Mouse (Mus musculus) heart, adult 9 months (tissue): ENCODE data around the gene Vmo1.
"Not testable (repeated sequence)": the region's sequence is repeated elsewhere in the genome, so short reads cannot be mapped to it uniquely, and the experiment has no call there.

Experiments used
- DNase-seq, 2 experiments: peaks; one replicate each; pipeline ENCODE4 v3.0.0; 2022; ENCODE audit warnings: low spot score in 2 of 2

Gene Vmo1

GRCm38 (mm10) chr11:70514288-70514687 is at the start of gene Vmo1:
Vmo1 (minus strand) TSS chr11:70514616.
- DNase-seq = no peak

- DNase-seq = peak; percentile 40
Measured at GRCm38 (mm10) chr11:70563470-70564275, 49.3 kb upstream of the Vmo1 start.

- DNase-seq = no peak
Measured at GRCm38 (mm10) chr11:70562995-70563469, 48.6 kb upstream of the Vmo1 start.

- DNase-seq = peak; percentile 88 to 90
Measured at GRCm38 (mm10) chr11:70562287-70562994, 48.0 kb upstream of the Vmo1 start, which contains the start of gene Mink1. Mink1 (plus strand) TSS chr11:70562881.

GRCm38 (mm10) chr11:70561937-70562286 is 47.5 kb upstream of the Vmo1 start:
- DNase-seq = no peak

GRCm38 (mm10) chr11:70557545-70557944 is 43.1 kb upstream of the Vmo1 start:
- DNase-seq = no peak

- no peak for DNase-seq
Measured at GRCm38 (mm10) chr11:70553940-70554339, 39.5 kb upstream of the Vmo1 start.

- DNase-seq = no peak
Measured at GRCm38 (mm10) chr11:70551526-70551925, 37.1 kb upstream of the Vmo1 start.

- DNase-seq = no peak
Measured at GRCm38 (mm10) chr11:70544496-70544895, 30.1 kb upstream of the Vmo1 start.

GRCm38 (mm10) chr11:70541415-70541814 is 27.0 kb upstream of the Vmo1 start:
- no peak for DNase-seq

- no peak for DNase-seq
Measured at GRCm38 (mm10) chr11:70540928-70541327, 26.5 kb upstream of the Vmo1 start.

GRCm38 (mm10) chr11:70539877-70540587 is 25.6 kb upstream of the Vmo1 start, which contains the start of gene Pld2:
Pld2 (plus strand) TSS chr11:70540064.
- DNase-seq = peak; percentile 91 to 92

- DNase-seq = no peak
Measured at GRCm38 (mm10) chr11:70539423-70539822, 25.0 kb upstream of the Vmo1 start.

GRCm38 (mm10) chr11:70532839-70533238 is 18.4 kb upstream of the Vmo1 start, which contains the start of gene Gm40193:
Gm40193 (minus strand) TSS chr11:70532939.
- DNase-seq = no peak

GRCm38 (mm10) chr11:70531065-70531464 is 16.6 kb upstream of the Vmo1 start:
- not testable (repeated sequence) for DNase-seq

GRCm38 (mm10) chr11:70528610-70529009 is 14.2 kb upstream of the Vmo1 start:
- DNase-seq = no peak

- DNase-seq = no peak
Measured at GRCm38 (mm10) chr11:70526211-70526610, 11.8 kb upstream of the Vmo1 start.

GRCm38 (mm10) chr11:70525726-70526125 is 11.3 kb upstream of the Vmo1 start:
- DNase-seq = no peak

- DNase-seq = peak; percentile 94 to 96
Measured at GRCm38 (mm10) chr11:70525184-70525678, 10.8 kb upstream of the Vmo1 start, which contains the start of gene Psmb6. Psmb6 (plus strand) TSS chr11:70525367.

- DNase-seq = no peak
Measured at GRCm38 (mm10) chr11:70524782-70525181, 10.4 kb upstream of the Vmo1 start.

GRCm38 (mm10) chr11:70523306-70523989 is 9.0 kb upstream of the Vmo1 start:
- DNase-seq = not testable (repeated sequence)
